Mouse (Mus musculus) lung, embryonic 16.5 days (tissue): Measurements from ENCODE around the gene Cenpj. TPM values are rescaled to one million over a fixed set of nuclear protein-coding genes. Genes with fewer than 3 reads are reported as not detected.
A peak's percentile ranks its signal among the peaks of the same experiment; 100 is the strongest.

Source experiments
- ATAC-seq: fragments of 200-750 bp; cut with Nextera tagmentation; 2 replicates; pipeline ENCODE4 v1.8.0; 2017; ENCODE audit warnings: low read depth, mild to moderate bottlenecking, moderate library complexity
- H3K27ac ChIP-seq: fragments of 300-500 bp; sonication (generic); 2 replicates; pipeline ENCODE4 v1.5.1; 2014; ENCODE audit warnings: mild to moderate bottlenecking, control low read depth, low read length
- H3K27me3 ChIP-seq: fragments of 300-500 bp; sonication (generic); 2 replicates; pipeline ENCODE4 v1.6.1; 2014; ENCODE audit warnings: low read depth, low read length, mixed read lengths; ENCODE audit not compliant: control insufficient read depth, insufficient read depth
- H3K36me3 ChIP-seq: fragments of 300-500 bp; sonication (generic); 2 replicates; pipeline ENCODE4 v1.6.1; 2014; ENCODE audit warnings: low read length; ENCODE audit not compliant: control insufficient read depth, insufficient read depth
- H3K4me1 ChIP-seq: fragments of 300-500 bp; sonication (generic); replicated peaks from 2 replicates; pipeline ENCODE4 v1.6.1; 2014; ENCODE audit warnings: low read length, mixed read lengths; ENCODE audit not compliant: control insufficient read depth, insufficient read depth
- H3K4me2 ChIP-seq: fragments of 300-500 bp; sonication (generic); 2 replicates; pipeline ENCODE4 v1.6.1; 2014; ENCODE audit warnings: low read depth, low read length, control low read depth
- H3K4me3 ChIP-seq: fragments of 300-500 bp; sonication (generic); 2 replicates; pipeline ENCODE4 v1.5.1; 2014; ENCODE audit warnings: mild to moderate bottlenecking, low read length, control low read depth
- H3K9ac ChIP-seq: fragments of 300-500 bp; sonication (generic); 2 replicates; pipeline ENCODE4 v1.6.1; 2014; ENCODE audit warnings: low read length, control low read depth
- H3K9me3 ChIP-seq: fragments of 300-500 bp; sonication (generic); 2 replicates; pipeline ENCODE4 v1.6.1; 2016; ENCODE audit warnings: low read length; ENCODE audit not compliant: control insufficient read depth
- WGBS: fragments of 180-500 bp; shearing (Covaris S2); extraction: QIAGEN DNeasy Blood & Tissue Kit; methylation state at CpG from one replicate; pipeline ENCODE4 v1.1.7; 2014; 5-methylcytosine and 5-hydroxymethylcytosine counted together
- polyA plus RNA-seq: library from polyadenylated mRNA; unstranded; fragments of >200 nt; fragmentation: Nextera tagmentation; extraction: Ambion mirVana; gene quantifications from 2 replicates; pipeline ENCODE4 v1.2.1, GENCODE M21; 2015

Gene Cenpj
- polyA plus RNA-seq = 9.8 and 12.7 TPM in 2 replicates

DNA sequence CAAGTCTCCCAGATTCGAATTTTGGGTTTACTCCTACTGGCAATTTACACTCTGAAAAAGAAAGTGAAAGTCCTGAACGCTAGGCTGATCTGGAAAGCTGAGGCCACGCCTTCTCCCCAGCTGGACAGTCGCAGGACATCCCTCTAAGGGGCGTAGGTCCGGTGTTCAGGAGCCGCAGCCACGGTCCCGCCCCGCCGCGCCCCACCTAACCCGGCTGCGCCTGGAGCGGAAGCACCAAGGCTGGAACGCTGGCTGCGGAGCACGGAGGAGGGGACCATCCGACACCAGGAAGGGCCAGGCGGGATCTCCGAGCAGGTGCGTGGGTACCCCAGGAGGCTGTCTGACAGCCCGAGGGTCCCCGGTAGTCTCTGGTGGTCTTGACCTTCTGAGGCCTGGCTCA lies at the start of gene Cenpj, which contains the start of gene Parp4:
Cenpj (minus strand) TSS at position 10 of the 400 bp plus-strand sequence.
Parp4 (plus strand) TSS at position 204 of the 400 bp plus-strand sequence.
- Histone ChIP-seq H3K27ac (peak within 1 kb of the TSS; percentile 47), H3K9me3 (no peaks in the 10 kb centered on the region), H3K4me2 (peak within 1 kb of the TSS; percentile 70), H3K36me3 (no peaks in the 10 kb centered on the region), H3K4me1 (peaks cover 8% of the 10 kb centered on the region), H3K27me3 (no peaks in the 10 kb centered on the region), H3K9ac (peak within 1 kb of the TSS; percentile 81), H3K4me3 (peak within 1 kb of the TSS; percentile 78)
- WGBS = under 1% methylated on average over 24 of the region's 24 CpGs
- ATAC-seq = peak; percentile 84

DNA sequence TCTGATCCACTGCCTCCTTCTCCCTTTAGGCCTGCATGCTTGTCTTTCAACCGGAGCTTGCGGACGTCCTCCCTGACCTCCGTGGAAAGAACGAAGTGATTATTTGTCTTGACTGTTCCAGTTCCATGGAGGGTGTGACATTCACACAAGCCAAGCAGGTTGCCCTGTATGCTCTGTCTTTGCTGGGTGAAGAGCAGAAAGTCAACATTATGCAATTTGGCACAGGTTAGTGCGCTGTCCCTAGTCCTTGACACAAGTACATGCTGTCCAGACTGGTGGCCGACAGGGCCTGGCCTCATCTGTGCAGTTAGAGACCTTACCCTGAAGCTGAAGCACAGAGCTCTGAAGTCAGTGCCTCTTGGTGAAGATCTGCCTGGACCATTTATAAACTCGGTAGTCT lies 45.2 kb upstream of the Cenpj start:
- WGBS = 53% methylated on average over 8 of the region's 8 CpGs
- no peak overlapping the region for H3K27ac ChIP-seq
- no peak overlapping the region for H3K4me3 ChIP-seq
- H3K4me2 ChIP-seq = no peak overlapping the region
- H3K9me3 ChIP-seq = no peaks in the 10 kb centered on the region
- no peaks in the 10 kb centered on the region; the same call in 1 of the 2 replicates for H3K36me3 ChIP-seq
- H3K27me3 ChIP-seq = no peaks in the 10 kb centered on the region
- no peaks in the 10 kb centered on the region for H3K4me1 ChIP-seq
- ATAC-seq = no peak
- no peak overlapping the region for H3K9ac ChIP-seq

DNA sequence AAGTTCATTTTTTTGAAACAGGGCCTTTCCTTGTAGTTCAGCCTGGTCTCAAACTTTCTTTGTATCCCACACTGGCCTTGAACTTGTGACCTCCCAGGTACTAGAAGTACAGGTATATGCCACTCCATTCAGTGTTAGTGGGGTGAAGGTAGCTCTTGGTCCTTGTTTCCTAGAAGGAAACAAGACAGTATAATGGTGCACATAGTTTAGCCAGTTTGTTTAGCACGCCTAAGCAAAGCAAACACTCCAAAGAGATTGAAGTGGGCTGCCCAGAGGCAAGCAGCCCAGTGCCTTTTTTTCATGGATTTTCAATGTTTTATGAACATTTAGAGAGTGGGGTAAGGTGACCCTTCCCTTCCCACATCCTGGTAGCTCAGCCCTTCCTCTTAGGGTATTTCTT lies 42.2 kb upstream of the Cenpj start:
- H3K9ac ChIP-seq = no peak overlapping the region

DNA sequence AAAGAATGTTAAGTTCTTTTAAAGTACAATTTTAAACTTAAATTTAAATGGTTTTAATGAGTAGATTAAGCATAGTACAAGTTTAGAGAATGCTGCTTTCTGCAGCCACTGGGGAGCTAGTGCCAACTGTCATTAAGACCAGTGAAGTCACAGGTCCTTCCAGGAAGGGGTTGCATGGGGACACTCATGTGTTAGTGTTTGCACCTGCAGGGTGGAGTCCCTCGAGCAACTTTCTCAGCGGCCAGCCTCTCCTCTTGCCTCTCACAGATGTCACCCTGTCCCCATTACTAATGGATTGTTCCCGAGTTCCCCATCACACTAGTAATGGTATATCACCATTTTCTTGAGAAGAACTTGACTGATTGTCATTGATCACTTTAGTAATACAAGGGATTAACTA lies 38.0 kb upstream of the Cenpj start:
- Histone ChIP-seq H3K4me3 (no peak overlapping the region), H3K4me1 (no peaks in the 10 kb centered on the region), H3K27ac (no peak overlapping the region), H3K9ac (no peak overlapping the region), H3K36me3 (peaks cover 16% of the 10 kb centered on the region), H3K4me2 (no peak overlapping the region), H3K9me3 (no peaks in the 10 kb centered on the region), H3K27me3 (no peaks in the 10 kb centered on the region)
- no peak for ATAC-seq
- 78% methylated on average over 3 of the region's 3 CpGs for WGBS

More for the DNA sequence above, 42.2 kb upstream of the Cenpj start:
- Histone ChIP-seq H3K27ac (no peak overlapping the region), H3K4me3 (no peak overlapping the region), H3K4me1 (no peaks in the 10 kb centered on the region), H3K4me2 (no peak overlapping the region), H3K27me3 (no peaks in the 10 kb centered on the region), H3K36me3 (peaks cover 5% of the 10 kb centered on the region), H3K9me3 (no peaks in the 10 kb centered on the region)
- 43% methylated on average over 1 of the region's 1 CpGs for WGBS
- peak; percentile 45 for ATAC-seq

DNA sequence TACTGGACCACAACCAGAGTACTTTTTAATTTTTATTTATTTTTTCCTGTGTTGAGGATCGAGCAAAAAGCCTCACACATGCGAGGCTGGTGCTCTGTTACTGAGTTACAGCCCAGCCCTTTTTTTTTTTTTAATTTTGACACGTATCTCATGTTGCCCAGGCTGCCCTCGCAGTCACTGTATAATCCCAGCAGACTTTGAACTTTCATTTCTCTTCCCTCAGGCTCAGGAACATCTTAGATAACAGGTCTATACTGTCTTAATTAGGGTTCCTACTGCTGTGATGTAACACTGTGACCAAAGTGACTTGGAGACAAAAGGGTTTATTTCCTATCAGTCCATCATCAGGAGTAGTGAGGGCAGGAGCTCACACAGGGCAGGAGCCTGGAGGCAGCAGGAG lies 29.9 kb upstream of the Cenpj start:
- Histone ChIP-seq H3K27ac (no peak overlapping the region), H3K4me2 (no peak overlapping the region), H3K9ac (no peak overlapping the region), H3K4me3 (no peak overlapping the region), H3K4me1 (no peaks in the 10 kb centered on the region), H3K36me3 (peaks cover 7% of the 10 kb centered on the region), H3K9me3 (no peaks in the 10 kb centered on the region), H3K27me3 (no peaks in the 10 kb centered on the region)
- ATAC-seq = no peak
- WGBS = 71% methylated on average over 4 of the region's 4 CpGs

DNA sequence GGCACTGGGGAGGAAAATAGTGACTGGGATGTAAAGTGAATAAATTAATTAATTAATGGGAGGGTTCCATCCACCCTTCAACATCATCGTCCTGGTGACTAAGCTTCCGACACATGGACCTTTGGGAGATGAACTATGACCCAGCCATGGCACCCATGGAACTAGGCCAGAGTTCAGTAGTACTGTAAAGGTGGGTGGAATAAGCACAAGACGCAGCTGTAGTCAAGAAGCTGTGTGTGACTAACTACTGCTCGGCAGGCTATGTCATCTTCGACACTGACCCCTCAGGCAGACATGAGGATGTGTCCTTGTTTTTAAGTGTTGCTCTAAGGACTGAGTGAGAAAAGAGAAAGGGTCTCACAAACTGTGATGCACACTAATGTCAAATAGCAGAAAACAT lies 29.2 kb upstream of the Cenpj start:
- ATAC-seq = no peak
- Histone ChIP-seq H3K4me1 (no peaks in the 10 kb centered on the region), H3K36me3 (peaks cover 4% of the 10 kb centered on the region; the same call in 1 of the 2 replicates), H3K27ac (no peak overlapping the region), H3K9me3 (no peaks in the 10 kb centered on the region), H3K27me3 (no peaks in the 10 kb centered on the region), H3K4me3 (no peak overlapping the region), H3K4me2 (no peak overlapping the region), H3K9ac (no peak overlapping the region)
- 86% methylated on average over 5 of the region's 5 CpGs for WGBS

DNA sequence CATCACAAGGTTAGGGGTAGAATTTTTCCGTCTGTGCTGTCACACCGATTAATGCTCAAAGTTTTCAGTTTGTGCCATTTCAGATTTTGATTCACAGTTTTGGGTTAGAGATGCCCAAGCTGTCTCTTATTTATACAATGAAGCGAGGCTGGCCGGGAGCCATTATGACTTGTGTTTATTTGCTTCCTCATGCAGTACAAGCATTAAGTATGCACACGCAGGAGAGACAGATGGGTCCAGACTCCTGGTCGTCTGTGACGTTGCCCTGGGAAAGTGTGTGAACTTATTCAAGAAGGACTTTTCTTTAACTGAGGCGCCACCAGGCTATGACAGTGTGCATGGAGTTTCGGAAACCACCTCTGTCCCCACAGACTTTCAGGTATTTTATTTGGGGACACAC lies 26.8 kb upstream of the Cenpj start:
- Histone ChIP-seq H3K4me1 (no peaks in the 10 kb centered on the region), H3K4me3 (no peak overlapping the region), H3K9me3 (no peaks in the 10 kb centered on the region), H3K4me2 (no peak overlapping the region), H3K9ac (no peak overlapping the region), H3K36me3 (peaks cover 7% of the 10 kb centered on the region; the same call in 1 of the 2 replicates), H3K27ac (no peak overlapping the region), H3K27me3 (no peaks in the 10 kb centered on the region)
- WGBS = 59% methylated on average over 9 of the region's 9 CpGs
- ATAC-seq = no peak

DNA sequence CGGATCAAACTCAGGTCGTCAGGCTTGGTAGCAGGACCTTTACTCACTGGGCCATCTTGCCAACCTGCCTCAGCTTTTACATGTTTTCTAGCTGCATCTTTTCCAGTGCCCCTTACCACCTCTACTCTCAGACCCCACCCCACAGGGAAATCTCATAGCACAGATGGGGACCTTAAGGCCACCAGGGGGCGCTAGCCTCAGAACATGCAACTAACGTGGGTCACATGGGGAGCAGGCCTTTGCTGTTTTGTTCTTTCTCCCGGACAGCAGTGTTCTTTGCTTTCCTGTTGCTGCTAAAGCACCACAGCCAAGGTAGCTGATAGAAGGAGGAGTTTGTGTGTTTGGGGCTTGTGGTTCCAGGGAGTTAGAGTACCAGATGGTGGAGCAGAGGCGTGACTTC lies 23.5 kb upstream of the Cenpj start:
- Histone ChIP-seq H3K27ac (no peak overlapping the region), H3K36me3 (peaks cover 7% of the 10 kb centered on the region; the same call in 1 of the 2 replicates), H3K4me1 (no peaks in the 10 kb centered on the region), H3K9me3 (no peaks in the 10 kb centered on the region), H3K4me3 (no peak overlapping the region), H3K27me3 (no peaks in the 10 kb centered on the region), H3K4me2 (no peak overlapping the region), H3K9ac (no peak overlapping the region)
- 46% methylated on average over 6 of the region's 6 CpGs for WGBS
- no peak for ATAC-seq

DNA sequence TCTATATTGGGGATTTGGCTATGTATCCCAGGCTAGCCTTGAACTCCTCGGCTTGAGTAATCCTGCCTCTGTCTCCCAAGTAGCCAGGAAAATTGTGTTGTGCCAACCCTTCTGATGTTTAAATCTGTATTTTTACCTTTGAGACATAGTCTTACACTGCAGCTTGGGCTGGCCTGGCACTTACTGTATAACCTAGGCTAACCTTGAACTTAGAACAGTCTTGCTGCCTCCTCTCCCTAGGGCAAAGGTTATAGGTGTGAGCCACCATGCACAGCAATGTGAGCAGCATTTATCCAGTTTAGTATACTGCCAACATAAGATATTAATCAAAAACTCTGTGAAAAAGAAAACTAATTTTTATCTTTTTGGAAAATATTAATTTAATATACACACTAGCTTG lies 19.6 kb upstream of the Cenpj start:
- 88% methylated on average over 1 of the region's 1 CpGs for WGBS
- H3K9ac ChIP-seq = no peak overlapping the region
- no peaks in the 10 kb centered on the region for H3K27me3 ChIP-seq
- no peaks in the 10 kb centered on the region for H3K9me3 ChIP-seq
- no peak overlapping the region for H3K4me2 ChIP-seq
- no peak for ATAC-seq
- no peak overlapping the region for H3K27ac ChIP-seq
- peaks cover 10% of the 10 kb centered on the region; the same call in 1 of the 2 replicates for H3K36me3 ChIP-seq
- no peaks in the 10 kb centered on the region for H3K4me1 ChIP-seq
- H3K4me3 ChIP-seq = no peak overlapping the region

DNA sequence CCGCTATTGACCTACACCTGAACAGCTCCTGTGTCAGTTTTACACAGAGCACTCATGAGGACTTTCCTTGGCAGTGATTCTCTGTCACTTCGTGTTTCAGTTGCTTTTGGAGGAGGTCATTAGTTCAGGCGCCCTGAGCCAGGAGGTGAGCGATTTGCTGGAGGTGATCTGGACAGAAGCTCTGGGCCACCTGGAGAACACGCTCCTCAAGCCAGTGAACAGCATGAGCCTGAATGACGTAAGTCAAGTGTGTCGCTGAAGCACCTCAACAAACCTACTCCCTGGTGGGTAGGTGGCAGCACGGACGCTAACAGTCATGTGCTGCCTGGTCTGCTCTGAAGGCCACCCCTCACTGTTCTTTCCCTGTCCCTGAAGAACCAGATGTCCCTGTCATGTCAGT lies 17.0 kb upstream of the Cenpj start:
- Histone ChIP-seq H3K36me3 (0 out of 2 replicates have a peak, but pooled peaks cover 2% of the 10 kb centered on the region), H3K27me3 (no peaks in the 10 kb centered on the region), H3K4me3 (no peak overlapping the region), H3K27ac (no peak overlapping the region), H3K4me2 (no peak overlapping the region), H3K4me1 (no peaks in the 10 kb centered on the region), H3K9ac (no peak overlapping the region), H3K9me3 (no peaks in the 10 kb centered on the region)
- no peak for ATAC-seq
- 86% methylated on average over 9 of the region's 9 CpGs for WGBS
